Mouse (Mus musculus) layer of hippocampus, adult 9-10 months (tissue): ENCODE data around the gene Gzmm.

Experiments used
- DNase-seq: peaks from one replicate; pipeline ENCODE4 v3.0.0; 2022; ENCODE audit warnings: low spot score

The Gzmm gene

GRCm38 (mm10) chr10:79703541-79703940 lies 14.7 kb downstream of the Gzmm start:
- no peak for DNase-seq

GRCm38 (mm10) chr10:79704065-79704969 lies 15.5 kb downstream of the Gzmm start, which contains the start of gene Bsg:
Gene Bsg, plus strand, starts transcription at chr10:79704491.
- DNase-seq: peak; percentile 96

DNA sequence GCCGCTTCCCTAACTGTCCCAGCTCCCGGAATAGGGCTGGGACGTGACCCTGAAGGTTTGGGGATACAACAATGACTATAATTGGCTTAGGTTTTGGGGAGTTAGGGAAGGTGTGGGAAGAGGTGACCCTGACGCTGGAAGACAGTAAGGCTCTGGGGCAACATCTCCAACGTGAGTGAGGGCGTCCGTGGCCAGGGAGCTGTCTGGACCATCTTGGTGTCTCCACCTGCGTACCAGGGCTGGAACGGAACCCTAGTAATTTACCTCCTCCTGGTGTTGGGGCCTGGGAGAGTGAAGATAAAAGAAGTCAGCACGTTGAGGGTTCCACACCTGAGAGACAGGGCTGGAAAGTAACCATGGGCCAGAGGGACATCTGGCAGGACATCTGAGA lies 16.1 kb downstream of the Gzmm start:
- no peak for DNase-seq

DNA sequence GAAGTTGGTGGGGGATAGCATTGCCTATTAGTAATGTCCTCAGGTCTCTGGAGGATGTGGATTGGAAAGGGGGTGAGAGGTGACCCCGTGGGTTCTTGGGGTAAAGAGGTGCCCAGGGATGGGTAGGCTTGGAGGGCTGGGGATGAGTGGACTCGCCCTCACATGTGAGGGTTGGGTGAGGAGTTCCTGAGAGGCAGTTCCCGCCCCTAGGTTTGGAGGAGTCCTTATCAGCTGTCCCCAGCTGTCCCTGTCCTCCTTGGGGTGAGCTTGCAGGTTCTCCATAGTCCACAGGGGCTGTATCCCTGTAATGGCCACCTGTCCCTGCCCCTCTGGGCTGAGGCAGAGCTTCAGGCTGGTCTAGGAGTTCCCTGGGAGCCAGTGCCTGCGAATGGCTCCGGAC lies 17.1 kb downstream of the Gzmm start:
- no peak for DNase-seq

DNA sequence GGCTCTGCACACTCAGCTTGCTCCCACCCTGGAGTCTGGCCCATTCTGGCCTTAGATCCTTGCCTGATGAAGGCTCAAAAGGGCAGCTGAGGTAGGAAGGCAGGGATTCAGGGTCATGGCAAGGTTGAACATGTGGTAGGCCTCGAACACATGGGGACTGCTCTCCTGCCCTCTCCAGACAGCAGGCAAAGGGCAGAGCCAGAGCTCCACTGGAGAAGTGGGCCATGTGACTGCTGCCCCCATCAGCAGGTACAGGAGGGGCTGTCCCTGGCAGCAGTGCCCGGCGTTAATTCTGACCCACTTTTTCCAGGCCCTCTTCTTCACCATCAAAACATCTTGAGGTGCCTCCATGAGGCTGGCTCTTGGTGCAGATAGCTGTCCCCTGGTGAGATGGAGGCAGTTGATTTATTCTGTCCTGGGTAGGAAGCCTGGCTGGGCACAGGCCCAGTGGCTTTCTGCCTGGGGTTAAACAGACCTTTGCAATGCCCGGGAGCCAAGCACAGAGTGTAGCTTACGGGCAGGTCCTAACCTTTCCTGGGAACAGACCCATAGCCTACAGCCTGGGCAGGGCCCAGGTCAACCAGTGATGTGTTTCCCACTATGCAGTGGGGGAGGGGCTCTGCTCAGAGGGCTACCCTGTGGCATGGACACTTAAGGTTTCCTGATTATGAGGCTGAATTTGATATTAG lies 17.7 kb downstream of the Gzmm start:
- no peak for DNase-seq

DNA sequence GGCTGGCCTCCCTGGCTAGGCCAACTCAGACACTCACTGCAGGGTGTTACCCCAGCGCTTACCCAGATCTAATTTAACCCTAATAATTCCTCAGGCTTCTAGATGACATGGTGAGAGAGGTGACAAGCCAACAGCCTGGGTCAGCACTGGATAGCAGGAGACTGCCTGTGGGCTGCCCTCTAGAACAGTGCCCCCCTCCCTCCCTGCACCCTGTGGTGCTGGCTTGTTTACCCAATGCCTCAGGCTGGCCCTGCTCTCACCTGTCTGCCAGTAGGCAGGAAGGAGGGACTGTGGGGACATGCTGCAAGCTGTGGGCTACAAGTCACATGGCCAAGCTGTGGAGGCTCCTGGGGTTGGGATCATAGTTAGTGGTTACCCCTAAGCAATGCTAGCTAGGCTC lies 18.3 kb downstream of the Gzmm start:
- DNase-seq: no peak

DNA sequence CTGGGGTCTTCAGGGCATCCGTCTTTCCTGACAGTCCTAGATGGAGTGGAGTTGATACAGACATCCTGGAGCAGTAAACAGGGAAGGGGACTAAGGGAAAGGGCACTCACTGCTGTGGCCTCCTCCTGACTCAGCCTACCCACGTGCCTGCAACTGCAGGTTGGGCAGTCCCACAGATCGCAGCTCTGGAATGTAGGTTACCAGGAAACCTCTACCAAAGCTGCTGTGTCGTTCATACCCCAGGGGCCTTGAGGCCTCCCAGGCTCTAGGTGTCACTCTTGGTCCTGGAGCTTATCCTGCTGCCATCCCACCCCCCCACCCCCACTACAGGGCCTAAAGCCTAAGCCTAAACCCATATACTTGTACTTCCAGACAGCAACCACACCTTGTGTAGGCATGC lies 18.9 kb downstream of the Gzmm start:
- DNase-seq: no peak

DNA sequence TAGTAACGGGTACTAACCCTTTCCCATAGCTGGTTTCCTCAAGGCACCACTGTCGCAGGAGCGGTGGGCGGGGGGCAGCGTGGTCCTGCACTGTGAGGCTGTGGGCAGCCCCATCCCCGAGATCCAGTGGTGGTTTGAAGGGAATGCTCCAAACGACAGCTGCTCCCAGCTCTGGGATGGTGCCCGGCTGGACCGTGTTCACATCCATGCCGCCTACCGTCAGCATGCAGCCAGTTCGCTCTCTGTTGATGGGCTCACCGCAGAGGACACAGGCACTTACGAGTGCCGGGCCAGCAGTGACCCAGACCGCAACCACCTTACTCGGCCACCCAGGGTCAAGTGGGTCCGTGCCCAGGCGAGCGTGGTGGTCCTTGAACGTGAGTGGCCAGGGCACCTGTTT lies 19.8 kb downstream of the Gzmm start:
- DNase-seq: no peak

- no peak for DNase-seq
These were observed 20.5 kb downstream of the Gzmm start for GRCm38 (mm10) chr10:79709307-79709706.

- DNase-seq: no peak
These were observed 23.2 kb downstream of the Gzmm start for GRCm38 (mm10) chr10:79712029-79712428.

- peak; percentile 72 for DNase-seq
These were observed 23.8 kb downstream of the Gzmm start for GRCm38 (mm10) chr10:79712499-79713126.

DNA sequence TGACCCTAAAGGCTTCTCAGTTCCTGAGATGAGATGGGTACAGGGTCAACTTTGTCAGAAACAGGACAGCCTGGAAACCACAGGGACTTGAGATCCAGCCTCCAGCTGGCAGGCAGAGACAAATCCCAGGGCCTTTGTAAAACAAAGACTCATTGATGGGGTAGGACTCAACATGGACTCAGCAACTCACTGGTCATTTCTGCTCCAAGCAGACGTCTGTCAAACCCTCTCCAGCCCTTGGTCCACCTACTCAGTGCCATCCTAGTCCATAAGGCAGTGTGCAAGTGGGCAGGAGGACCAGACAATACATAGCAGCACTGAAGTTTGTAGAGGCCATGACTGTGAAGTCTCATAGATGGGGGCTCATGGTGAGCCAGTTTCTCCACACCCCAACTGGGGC lies 24.3 kb downstream of the Gzmm start:
- no peak for DNase-seq

GRCm38 (mm10) chr10:79714996-79715395 lies 26.2 kb downstream of the Gzmm start:
- DNase-seq: no peak

GRCm38 (mm10) chr10:79716254-79716987 lies 27.6 kb downstream of the Gzmm start, which contains the start of gene Hcn2:
Gene Hcn2, plus strand, starts transcription at chr10:79716634.
- DNase-seq: no peak

DNA sequence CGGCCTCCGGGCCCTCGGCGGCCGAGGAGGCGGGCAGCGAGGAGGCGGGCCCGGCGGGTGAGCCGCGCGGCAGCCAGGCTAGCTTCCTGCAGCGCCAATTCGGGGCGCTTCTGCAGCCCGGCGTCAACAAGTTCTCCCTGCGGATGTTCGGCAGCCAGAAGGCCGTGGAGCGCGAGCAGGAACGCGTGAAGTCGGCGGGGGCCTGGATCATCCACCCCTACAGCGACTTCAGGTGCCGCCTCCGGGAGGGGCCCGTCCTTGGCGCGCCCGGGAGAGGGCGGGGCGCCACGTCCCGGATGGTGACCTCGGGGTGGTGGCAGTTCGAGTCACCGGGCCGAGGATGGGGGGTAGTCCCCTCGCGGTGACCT lies 28.2 kb downstream of the Gzmm start:
- DNase-seq: no peak

GRCm38 (mm10) chr10:79717640-79718357 lies 29.0 kb downstream of the Gzmm start:
- DNase-seq: no peak

- no peak for DNase-seq
These were observed 32.3 kb downstream of the Gzmm start for GRCm38 (mm10) chr10:79721089-79721488.

GRCm38 (mm10) chr10:79723047-79723446 lies 34.2 kb downstream of the Gzmm start:
- no peak for DNase-seq

DNA sequence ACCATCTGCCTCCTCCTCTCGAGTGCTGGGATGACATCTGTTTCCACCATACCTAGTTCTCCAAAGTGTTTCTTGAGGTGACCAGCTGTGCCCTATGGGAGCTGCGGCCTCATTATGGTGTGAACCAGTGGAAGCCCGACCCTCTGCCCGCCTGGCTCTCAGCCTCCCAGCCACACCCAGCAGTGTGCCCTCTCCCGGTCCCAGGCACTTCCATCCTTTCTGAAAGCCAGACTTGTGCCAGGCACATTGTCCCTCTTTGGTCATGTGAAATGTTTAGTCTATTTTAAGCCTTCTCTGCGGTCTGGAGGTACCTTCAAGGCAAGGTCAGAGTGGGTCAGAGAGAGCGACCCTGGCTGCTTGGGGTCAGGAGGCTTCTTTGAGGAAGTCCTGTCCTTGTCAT lies 34.9 kb downstream of the Gzmm start:
- no peak for DNase-seq

DNA sequence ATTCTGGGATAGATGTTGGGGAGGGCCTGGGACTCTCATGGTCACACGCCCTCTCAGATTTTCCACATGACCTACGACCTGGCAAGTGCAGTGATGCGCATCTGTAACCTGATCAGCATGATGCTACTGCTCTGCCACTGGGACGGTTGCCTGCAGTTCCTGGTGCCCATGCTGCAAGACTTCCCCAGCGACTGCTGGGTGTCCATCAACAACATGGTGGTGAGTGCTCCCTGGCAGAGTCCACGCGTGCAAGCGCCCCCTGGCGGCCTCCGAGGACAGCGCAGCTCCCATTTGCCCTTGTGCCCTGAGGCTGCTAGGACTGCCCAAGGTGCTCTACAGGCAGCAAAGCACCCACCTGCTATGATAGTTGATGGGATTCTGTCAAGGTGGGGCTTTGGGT lies 37.3 kb downstream of the Gzmm start:
- no peak for DNase-seq
